Mouse (Mus musculus) heart, embryonic 13.5 days (tissue): ENCODE results near the gene Lhx3. TPM values are rescaled to one million over a fixed set of nuclear protein-coding genes. Genes with fewer than 3 reads are reported as not detected.

ENCODE experiments used
- ATAC-seq: fragments of 200-750 bp; cut with Nextera tagmentation; 2 replicates; pipeline ENCODE4 v1.8.0; 2017; ENCODE audit warnings: moderate TSS enrichment; ENCODE audit not compliant: insufficient number of reproducible peaks, low FRiP score, low TSS enrichment; ENCODE audit errors: extremely low read depth
- H3K27ac ChIP-seq: fragments of 300-500 bp; sonication (generic); replicated peaks from 2 replicates; pipeline ENCODE4 v1.5.1; 2015; ENCODE audit warnings: moderate library complexity, mild to moderate bottlenecking, inconsistent platforms
- H3K27me3 ChIP-seq: fragments of 300-500 bp; sonication (generic); replicated peaks from 2 replicates; pipeline ENCODE4 v1.6.1; 2015; ENCODE audit warnings: mild to moderate bottlenecking, inconsistent platforms
- H3K36me3 ChIP-seq: fragments of 300-500 bp; sonication (generic); 2 replicates; pipeline ENCODE4 v1.6.1; 2015; ENCODE audit warnings: mild to moderate bottlenecking, inconsistent platforms
- H3K4me1 ChIP-seq: fragments of 300-500 bp; sonication (generic); 2 replicates; pipeline ENCODE4 v1.6.1; 2015; ENCODE audit warnings: inconsistent platforms
- H3K4me2 ChIP-seq: fragments of 300-500 bp; sonication (generic); 2 replicates; pipeline ENCODE4 v1.6.1; 2015; ENCODE audit warnings: inconsistent platforms, mild to moderate bottlenecking, moderate library complexity
- H3K4me3 ChIP-seq: fragments of 300-500 bp; sonication (generic); 2 replicates; pipeline ENCODE4 v1.5.1; 2015; ENCODE audit warnings: moderate library complexity, mild to moderate bottlenecking, inconsistent platforms
- H3K9ac ChIP-seq: fragments of 300-500 bp; sonication (generic); 2 replicates; pipeline ENCODE4 v1.6.1; 2015; ENCODE audit warnings: inconsistent platforms, mild to moderate bottlenecking, moderate library complexity
- H3K9me3 ChIP-seq: fragments of 300-500 bp; sonication (generic); 2 replicates; pipeline ENCODE4 v1.6.1; 2016; ENCODE audit warnings: inconsistent platforms
- WGBS: fragments of 180-500 bp; shearing (Covaris S2); methylation state at CpG from one replicate; pipeline ENCODE4 v1.1.7; 2015; ENCODE audit warnings: mixed read lengths; 5-methylcytosine and 5-hydroxymethylcytosine counted together
- polyA plus RNA-seq: library from polyadenylated mRNA; unstranded; fragments of >200 nt; fragmentation: Nextera tagmentation; extraction: Ambion mirVana; gene quantifications from 2 replicates; pipeline ENCODE4 v1.2.1, GENCODE M21; 2015

The Lhx3 gene
- polyA plus RNA-seq, result 0.23 TPM in 1 of 2 replicates, not detected in the other

DNA sequence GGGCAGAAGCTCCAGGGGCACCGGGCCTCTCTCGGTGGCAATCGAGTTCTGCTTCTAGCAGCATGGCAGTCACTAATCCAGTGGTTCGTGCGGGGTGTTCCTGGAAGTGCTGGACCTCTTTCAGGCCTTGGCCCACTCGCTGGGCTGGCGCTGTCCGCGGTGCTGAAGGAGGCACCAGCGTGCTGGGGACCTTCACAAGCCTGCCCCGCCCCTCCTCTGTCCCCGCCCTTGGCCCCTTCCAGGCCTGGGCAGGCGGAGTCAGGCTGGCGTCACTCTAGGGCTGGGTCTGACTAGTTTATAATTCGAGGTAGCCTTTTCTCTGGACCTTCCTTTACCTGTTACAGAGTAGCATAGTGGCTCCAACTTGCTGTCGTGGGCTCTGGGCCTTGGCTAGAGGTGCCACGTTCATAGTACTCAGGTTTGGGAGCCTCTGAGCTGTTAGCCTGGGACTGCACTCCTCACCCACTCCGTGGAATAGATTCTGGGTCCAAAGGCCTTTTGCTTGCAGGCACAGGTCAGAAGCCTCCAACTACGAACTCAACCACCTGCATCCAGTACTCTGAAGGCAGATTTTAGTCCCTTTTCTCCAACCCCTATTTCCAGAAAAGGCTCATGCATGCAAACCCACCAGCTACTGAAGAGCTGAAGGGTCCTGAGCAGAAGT, at the start of gene Lhx3:
TSS of gene Lhx3 (minus strand) at position 164 of the 664 bp plus-strand sequence.
- Histone ChIP-seq H3K27me3 (peaks cover 48% of the 10 kb centered on the region), H3K9ac (no peak within 1 kb of the TSS), H3K4me1 (peaks cover 8% of the 10 kb centered on the region), H3K4me2 (no peak within 1 kb of the TSS), H3K9me3 (no peaks in the 10 kb centered on the region; the same call in 1 of the 2 replicates), H3K27ac (no peak within 1 kb of the TSS), H3K4me3 (no peak within 1 kb of the TSS), H3K36me3 (peaks cover 39% of the 10 kb centered on the region)
- peak; percentile 42; the same call in 1 of the 2 replicates for ATAC-seq
- WGBS, result 4% methylated on average over 19 of the region's 19 CpGs

DNA sequence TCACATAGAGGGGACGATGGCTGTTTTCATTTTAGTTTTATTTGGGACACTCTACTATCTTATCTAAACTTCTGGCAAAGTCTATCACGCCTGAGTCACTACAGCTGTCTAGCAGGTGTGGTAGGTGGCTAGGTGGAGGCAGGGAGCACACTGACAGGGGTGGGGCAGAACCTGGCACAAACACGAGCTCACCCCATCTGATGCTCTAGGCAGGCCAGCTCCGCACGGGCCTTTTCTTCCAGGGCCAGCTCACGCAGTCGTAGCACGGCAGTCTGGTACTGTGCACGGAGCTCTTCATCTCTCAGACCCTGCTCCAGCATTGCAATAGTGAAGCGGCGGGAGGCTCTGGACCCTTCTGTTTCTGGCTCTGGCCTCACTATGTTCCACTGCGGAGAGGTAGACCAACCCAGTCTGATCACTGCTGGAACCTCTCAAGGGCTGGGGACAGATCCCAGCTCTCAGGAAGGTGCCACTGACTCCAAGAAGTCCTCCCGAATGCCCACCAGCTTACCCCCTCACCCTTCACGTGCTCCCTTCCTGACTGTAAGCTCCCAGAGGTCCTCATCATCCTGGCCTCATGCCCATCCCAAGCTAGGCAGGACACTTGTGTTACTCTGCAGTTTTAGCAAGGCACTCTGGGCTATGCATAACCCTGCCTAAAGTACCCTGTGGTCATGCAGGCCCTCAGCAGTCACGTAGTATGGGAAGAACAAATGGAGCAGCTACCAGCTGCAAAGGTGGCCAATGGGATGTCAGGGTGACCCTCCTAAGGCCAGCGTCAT, 49.4 kb upstream of the Lhx3 start:
- no peak overlapping the region for H3K27ac ChIP-seq
- no peak overlapping the region for H3K4me3 ChIP-seq
- H3K27me3 ChIP-seq, result peaks cover 50% of the 10 kb centered on the region
- no peak for ATAC-seq
- no peak overlapping the region for H3K9ac ChIP-seq
- 70% methylated on average over 16 of the region's 16 CpGs for WGBS
- H3K9me3 ChIP-seq, result no peaks in the 10 kb centered on the region
- no peaks in the 10 kb centered on the region for H3K36me3 ChIP-seq
- H3K4me1 ChIP-seq, result no peaks in the 10 kb centered on the region
- H3K4me2 ChIP-seq, result no peak overlapping the region

DNA sequence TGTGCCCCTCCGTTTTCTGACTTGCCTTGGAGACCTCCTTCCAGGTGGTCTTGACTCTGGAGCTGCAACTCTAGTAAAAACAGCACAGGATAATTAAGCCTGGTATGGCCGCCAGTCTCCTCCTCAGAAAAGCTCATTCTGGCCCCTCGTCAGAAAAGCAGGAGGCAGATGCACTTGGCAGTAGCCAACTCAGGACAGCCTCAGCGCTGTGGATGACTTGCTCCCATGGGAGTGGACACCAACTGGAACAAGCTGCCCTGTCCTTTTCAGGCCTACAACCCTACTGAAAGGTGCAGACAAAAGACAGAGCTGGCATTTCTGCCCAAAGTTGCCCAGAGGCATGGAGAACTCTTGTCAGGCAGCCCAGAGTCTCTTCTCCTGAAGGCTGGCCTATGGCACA, 46.7 kb upstream of the Lhx3 start:
- H3K27me3 ChIP-seq, result peaks cover 60% of the 10 kb centered on the region
- no peak for ATAC-seq
- no peaks in the 10 kb centered on the region for H3K4me1 ChIP-seq
- no peak overlapping the region for H3K4me3 ChIP-seq
- H3K9me3 ChIP-seq, result no peaks in the 10 kb centered on the region
- WGBS, result 59% methylated on average over 4 of the region's 4 CpGs
- no peak overlapping the region for H3K9ac ChIP-seq
- H3K36me3 ChIP-seq, result no peaks in the 10 kb centered on the region
- H3K27ac ChIP-seq, result no peak overlapping the region
- H3K4me2 ChIP-seq, result no peak overlapping the region

DNA sequence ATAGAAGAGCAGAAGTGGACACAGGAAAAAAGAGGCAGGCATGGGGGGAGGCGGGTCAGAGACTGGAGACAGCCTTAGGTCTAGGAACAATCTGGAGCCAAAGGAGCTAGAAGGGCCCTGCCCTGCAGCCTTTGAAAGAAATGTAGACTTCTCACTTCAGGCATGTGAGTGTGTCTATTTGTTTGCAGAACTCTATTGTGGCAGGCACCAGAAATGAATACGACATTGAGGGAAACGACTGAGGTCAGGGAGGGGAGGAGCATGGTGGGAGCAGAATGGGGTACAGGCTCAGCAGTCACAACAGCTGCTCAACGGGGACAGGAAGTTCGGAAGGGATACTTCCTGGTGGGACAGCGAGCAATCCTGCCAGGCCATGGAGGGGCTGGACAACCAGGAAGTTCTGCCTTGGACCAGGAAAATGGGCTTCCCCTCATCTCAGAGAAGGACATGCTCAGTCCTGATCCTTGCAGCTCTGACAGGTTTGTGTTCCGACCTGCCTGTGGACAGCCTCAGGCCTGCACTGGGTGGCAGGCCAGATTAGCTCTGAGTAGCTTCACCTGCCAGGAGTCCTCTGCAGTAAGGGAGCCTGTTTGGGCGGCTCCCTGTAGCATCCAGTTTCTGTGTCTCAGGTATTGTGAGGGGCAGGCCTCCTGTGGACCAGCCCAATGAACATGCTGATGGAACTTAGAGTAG, 44.6 kb upstream of the Lhx3 start:
- Histone ChIP-seq H3K27ac (no peak overlapping the region), H3K4me3 (no peak overlapping the region), H3K9ac (no peak overlapping the region), H3K36me3 (no peaks in the 10 kb centered on the region), H3K4me1 (no peaks in the 10 kb centered on the region), H3K27me3 (peaks cover 51% of the 10 kb centered on the region), H3K9me3 (no peaks in the 10 kb centered on the region), H3K4me2 (no peak overlapping the region)
- ATAC-seq, result no peak
- WGBS, result 54% methylated on average over 8 of the region's 8 CpGs

DNA sequence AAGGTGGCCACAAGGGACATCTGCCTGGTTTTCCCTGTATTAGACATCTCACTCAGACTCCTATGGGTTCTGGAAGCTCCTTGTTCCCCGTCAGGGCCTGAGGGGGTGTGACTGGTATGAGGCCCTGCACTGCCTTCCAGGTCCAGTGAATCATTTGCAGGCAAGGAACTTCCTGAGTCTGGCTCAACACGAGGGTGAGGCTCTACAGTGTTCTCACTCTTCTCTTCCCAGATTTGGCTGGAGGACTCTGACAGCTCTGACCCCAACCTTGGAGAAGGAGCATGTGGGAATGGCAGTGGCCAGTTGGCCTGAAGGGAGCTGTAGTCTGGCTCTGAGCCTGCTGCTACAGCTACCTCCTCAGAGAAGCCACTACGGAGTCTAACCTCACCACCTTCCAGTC, 39.4 kb upstream of the Lhx3 start:
- Histone ChIP-seq H3K4me3 (no peak overlapping the region), H3K4me1 (no peaks in the 10 kb centered on the region), H3K9me3 (no peaks in the 10 kb centered on the region), H3K27ac (no peak overlapping the region), H3K36me3 (no peaks in the 10 kb centered on the region), H3K9ac (no peak overlapping the region), H3K27me3 (peaks cover 17% of the 10 kb centered on the region; the same call in 1 of the 2 replicates), H3K4me2 (no peak overlapping the region)
- WGBS, result 47% methylated on average over 3 of the region's 3 CpGs
- ATAC-seq, result no peak

DNA sequence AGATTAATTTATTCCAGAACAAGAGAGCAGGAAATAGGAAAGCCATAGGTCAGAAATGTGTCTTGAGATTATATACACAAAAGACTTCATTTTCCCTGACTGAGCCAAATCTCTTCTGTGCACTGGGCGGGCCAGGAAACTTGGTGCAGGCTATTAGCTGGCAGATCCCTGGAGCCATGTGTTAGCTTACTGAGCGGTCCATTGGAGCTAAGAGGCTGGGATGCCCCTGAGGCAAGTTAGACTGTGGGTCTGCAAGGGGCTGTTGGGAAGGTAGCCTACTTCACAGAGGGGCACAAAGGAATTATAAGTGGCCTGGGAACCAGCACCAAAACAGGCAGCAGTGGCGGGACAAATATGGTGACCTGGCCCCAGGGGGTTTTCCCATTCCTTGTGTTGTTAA, 32.8 kb upstream of the Lhx3 start:
- 57% methylated on average over 3 of the region's 3 CpGs for WGBS
- H3K27me3 ChIP-seq, result no peaks in the 10 kb centered on the region
- H3K9me3 ChIP-seq, result no peaks in the 10 kb centered on the region
- H3K4me1 ChIP-seq, result peaks cover 10% of the 10 kb centered on the region
- H3K27ac ChIP-seq, result no peak overlapping the region
- no peak overlapping the region for H3K9ac ChIP-seq
- H3K4me3 ChIP-seq, result no peak overlapping the region
- ATAC-seq, result no peak
- no peak overlapping the region for H3K4me2 ChIP-seq
- H3K36me3 ChIP-seq, result no peaks in the 10 kb centered on the region

DNA sequence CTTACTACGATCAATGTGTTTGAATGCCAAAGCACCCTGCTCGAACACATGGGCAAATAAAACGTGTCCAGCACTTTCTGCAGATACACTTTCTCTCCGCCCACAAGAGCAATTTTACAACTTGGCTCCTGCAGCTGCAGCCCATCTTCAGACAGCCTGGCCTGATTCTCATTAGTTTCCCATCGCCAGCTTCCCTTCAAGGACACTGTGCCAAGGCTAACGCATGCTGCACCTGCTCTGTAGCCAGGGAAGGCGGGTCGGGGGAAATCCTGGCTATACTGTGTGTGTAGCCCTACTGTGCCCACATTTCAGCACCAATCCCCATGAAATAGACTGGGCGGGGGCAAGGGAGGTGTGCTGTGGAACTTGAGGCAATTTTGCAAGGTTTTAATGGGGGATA, 32.2 kb upstream of the Lhx3 start:
- Histone ChIP-seq H3K36me3 (no peaks in the 10 kb centered on the region), H3K9me3 (no peaks in the 10 kb centered on the region), H3K27me3 (no peaks in the 10 kb centered on the region), H3K4me3 (no peak overlapping the region), H3K9ac (no peak overlapping the region), H3K4me1 (peaks cover 14% of the 10 kb centered on the region), H3K27ac (no peak overlapping the region), H3K4me2 (no peak overlapping the region)
- ATAC-seq, result no peak
- WGBS, result 64% methylated on average over 9 of the region's 9 CpGs

DNA sequence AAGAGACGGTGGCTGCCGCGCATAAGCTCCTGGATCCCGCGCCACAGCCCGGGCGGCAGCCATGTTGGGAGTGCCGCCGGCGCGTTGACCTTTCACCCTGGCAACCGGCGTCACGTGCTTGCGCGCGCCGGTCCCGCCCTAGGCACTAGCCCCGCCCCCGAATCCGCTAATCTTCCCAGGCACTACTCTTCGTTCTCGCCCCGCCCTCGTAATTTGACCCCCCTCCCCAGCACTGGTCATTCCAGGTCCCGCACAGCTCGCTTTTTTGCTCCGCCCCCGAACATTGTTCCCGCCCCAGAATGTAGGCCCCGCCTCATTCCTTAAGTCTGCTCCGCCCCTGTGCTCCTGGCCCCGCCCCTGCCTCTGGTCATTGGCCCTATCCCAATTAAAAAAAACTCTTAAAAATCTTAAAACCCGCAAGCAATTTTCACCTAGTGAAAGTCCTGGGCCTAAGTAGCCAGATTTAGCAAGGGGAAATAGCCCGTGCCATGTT, 29.2 kb upstream of the Lhx3 start, which contains the start of gene Qsox2:
TSS of gene Qsox2 (minus strand) at position 236 of the 493 bp plus-strand sequence.
- Histone ChIP-seq H3K36me3 (no peaks in the 10 kb centered on the region), H3K27ac (peak within 1 kb of the TSS; percentile 67), H3K9me3 (no peaks in the 10 kb centered on the region), H3K4me1 (peaks cover 35% of the 10 kb centered on the region), H3K4me3 (peak within 1 kb of the TSS; percentile 78), H3K27me3 (no peaks in the 10 kb centered on the region), H3K4me2 (peak within 1 kb of the TSS; percentile 95), H3K9ac (peak within 1 kb of the TSS; percentile 90)
- ATAC-seq, result peak; percentile 87
- under 1% methylated on average over 36 of the region's 36 CpGs for WGBS

DNA sequence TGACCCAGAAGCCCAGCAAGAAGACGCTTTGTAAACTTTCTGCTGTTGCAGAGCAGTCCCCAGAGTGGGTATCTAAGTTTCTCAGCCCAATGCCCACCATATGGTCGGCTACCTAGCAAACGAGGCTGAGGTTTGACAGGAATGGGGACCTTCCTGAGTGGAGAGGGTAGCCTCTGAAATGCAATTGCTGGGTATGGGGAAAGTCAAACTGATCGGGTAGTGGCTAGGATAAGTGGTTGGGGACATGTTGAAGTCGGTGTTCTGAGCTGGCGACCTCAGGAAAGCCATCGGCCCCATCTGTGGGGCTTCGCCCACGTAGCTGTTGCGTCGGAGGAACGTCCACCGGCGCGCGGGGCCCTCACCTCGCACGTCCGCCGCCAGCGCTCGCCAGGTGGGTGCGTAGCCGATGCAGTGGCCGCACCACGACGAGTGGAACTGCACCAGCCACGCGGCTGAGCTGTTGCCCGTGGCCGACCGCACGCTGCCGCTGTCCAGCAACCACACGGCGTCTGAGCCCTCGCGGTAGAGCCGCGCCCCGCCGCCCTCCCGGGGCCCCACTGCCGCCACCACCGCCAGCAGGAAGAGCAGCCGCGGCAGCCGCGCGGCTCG, 28.7 kb upstream of the Lhx3 start:
- H3K4me3 ChIP-seq, result peak overlapping the region; percentile 78
- H3K4me2 ChIP-seq, result peak overlapping the region; percentile 95
- H3K4me1 ChIP-seq, result peaks cover 35% of the 10 kb centered on the region
- under 1% methylated on average over 48 of the region's 51 CpGs for WGBS
- peak; percentile 64 for ATAC-seq
- peak overlapping the region; percentile 90 for H3K9ac ChIP-seq
- no peaks in the 10 kb centered on the region for H3K9me3 ChIP-seq
- H3K27me3 ChIP-seq, result 0 out of 2 replicates have a peak, but pooled peaks cover 2% of the 10 kb centered on the region
- H3K36me3 ChIP-seq, result no peaks in the 10 kb centered on the region
- peak overlapping the region; percentile 67 for H3K27ac ChIP-seq

DNA sequence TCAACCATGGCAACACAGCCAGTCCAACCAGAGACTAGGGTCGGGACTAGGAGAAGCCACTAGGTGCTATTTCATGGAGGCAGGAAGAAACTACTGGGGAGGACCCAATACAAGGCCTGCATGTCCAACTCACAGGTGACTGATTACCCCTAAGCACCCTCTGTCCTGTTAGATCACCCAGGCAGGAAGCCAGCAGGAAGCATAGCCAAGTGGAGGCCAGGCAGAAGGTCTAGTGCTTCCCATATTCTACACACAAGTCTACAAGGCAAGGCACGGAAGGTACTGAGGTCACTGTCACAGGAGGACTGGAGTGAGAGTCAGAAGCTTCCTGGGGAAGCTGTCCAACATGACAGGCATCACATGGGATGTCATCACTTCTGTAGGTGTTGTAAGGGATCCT, 26.7 kb upstream of the Lhx3 start:
- H3K4me2 ChIP-seq, result no peak overlapping the region
- peaks cover 41% of the 10 kb centered on the region for H3K4me1 ChIP-seq
- H3K4me3 ChIP-seq, result no peak overlapping the region
- no peak overlapping the region for H3K9ac ChIP-seq
- 0 out of 2 replicates have a peak overlapping the region, but pooled peaks have one; percentile 3 for H3K27ac ChIP-seq
- no peak for ATAC-seq
- 69% methylated on average over 2 of the region's 2 CpGs for WGBS
- no peaks in the 10 kb centered on the region for H3K36me3 ChIP-seq
- no peaks in the 10 kb centered on the region for H3K9me3 ChIP-seq
- 0 out of 2 replicates have a peak, but pooled peaks cover 2% of the 10 kb centered on the region for H3K27me3 ChIP-seq

DNA sequence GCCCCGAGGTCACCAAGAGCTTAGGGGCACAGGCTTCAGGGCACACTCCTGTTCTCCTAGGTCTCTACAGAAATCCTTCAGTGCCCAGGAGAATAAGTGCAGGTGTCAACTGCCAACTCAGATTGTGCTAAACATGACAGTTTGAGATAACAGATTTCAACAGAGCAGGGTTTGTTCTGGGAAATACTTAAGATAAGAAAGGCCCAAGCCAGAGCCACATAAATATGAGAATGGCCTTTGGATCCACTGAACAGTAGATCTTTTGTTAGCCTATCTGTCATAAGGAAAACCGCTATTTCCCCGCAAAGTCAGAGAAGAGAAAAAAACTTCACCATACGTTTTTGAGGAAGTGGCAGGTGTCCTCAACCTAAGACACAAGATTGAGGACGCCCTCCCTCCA, 26.2 kb upstream of the Lhx3 start:
- WGBS, result 47% methylated on average over 5 of the region's 5 CpGs
- no peak overlapping the region for H3K27ac ChIP-seq
- H3K4me2 ChIP-seq, result no peak overlapping the region
- no peaks in the 10 kb centered on the region for H3K36me3 ChIP-seq
- no peak for ATAC-seq
- H3K9me3 ChIP-seq, result no peaks in the 10 kb centered on the region
- no peak overlapping the region for H3K4me3 ChIP-seq
- H3K4me1 ChIP-seq, result peaks cover 41% of the 10 kb centered on the region
- H3K9ac ChIP-seq, result no peak overlapping the region
- H3K27me3 ChIP-seq, result 0 out of 2 replicates have a peak, but pooled peaks cover 2% of the 10 kb centered on the region
